Mouse (Mus musculus) hindlimb bud, embryonic 11.5 days (tissue): Measurements from ENCODE around the gene Plk5.
"Not testable (repeated sequence)": the region's sequence is repeated elsewhere in the genome, so short reads cannot be mapped to it uniquely, and the experiment has no call there.

Experiments used
- DNase-seq: peaks from one replicate; pipeline ENCODE4 v3.0.0-alpha.2; 2012; ENCODE audit warnings: low read depth, low spot score; ENCODE audit errors: extremely low spot score

Gene Plk5

GRCm38 (mm10) chr10:80330888-80331287 lies 25.4 kb upstream of the Plk5 start:
- no peak for DNase-seq

- no peak for DNase-seq
Observed at GRCm38 (mm10) chr10:80331636-80332524, 24.4 kb upstream of the Plk5 start.

- DNase-seq: no peak
Observed at GRCm38 (mm10) chr10:80332525-80332989, 23.7 kb upstream of the Plk5 start.

GRCm38 (mm10) chr10:80336263-80336662 lies 20.0 kb upstream of the Plk5 start:
- no peak for DNase-seq

- DNase-seq: no peak
Observed at GRCm38 (mm10) chr10:80339941-80340750, 16.1 kb upstream of the Plk5 start.

- DNase-seq: no peak
Observed at GRCm38 (mm10) chr10:80341026-80341425, 15.2 kb upstream of the Plk5 start.

GRCm38 (mm10) chr10:80341491-80342304 lies 14.6 kb upstream of the Plk5 start:
- no peak for DNase-seq

- no peak for DNase-seq
Observed at GRCm38 (mm10) chr10:80342305-80342748, 13.9 kb upstream of the Plk5 start.

- DNase-seq: no peak
Observed at GRCm38 (mm10) chr10:80342749-80343424, 13.4 kb upstream of the Plk5 start.

GRCm38 (mm10) chr10:80343425-80343895 lies 12.8 kb upstream of the Plk5 start:
- no peak for DNase-seq

GRCm38 (mm10) chr10:80344131-80344661 lies 12.1 kb upstream of the Plk5 start:
- DNase-seq: no peak

- DNase-seq: no peak
Observed at GRCm38 (mm10) chr10:80345122-80345521, 11.1 kb upstream of the Plk5 start.

- DNase-seq: not testable (repeated sequence)
Observed at GRCm38 (mm10) chr10:80345929-80346328, 10.3 kb upstream of the Plk5 start.

GRCm38 (mm10) chr10:80347514-80347967 lies 8.7 kb upstream of the Plk5 start:
- DNase-seq: no peak

- no peak for DNase-seq
Observed at GRCm38 (mm10) chr10:80348244-80348781, 7.9 kb upstream of the Plk5 start, which contains the start of gene Adamtsl5. TSS of gene Adamtsl5 (minus strand) at chr10:80348412.

- no peak for DNase-seq
Observed at GRCm38 (mm10) chr10:80348981-80349380, 7.3 kb upstream of the Plk5 start.

- DNase-seq: peak; percentile 69
Observed at GRCm38 (mm10) chr10:80350292-80350691, 6.0 kb upstream of the Plk5 start.

- no peak for DNase-seq
Observed at GRCm38 (mm10) chr10:80351896-80352295, 4.4 kb upstream of the Plk5 start.

- DNase-seq: no peak
Observed at GRCm38 (mm10) chr10:80352727-80353126, 3.5 kb upstream of the Plk5 start.
